Mouse (Mus musculus) stomach, embryonic 16.5 days (tissue): ENCODE data around the gene Slc13a2. TPM values are rescaled to one million over a fixed set of nuclear protein-coding genes. Genes with fewer than 3 reads are reported as not detected.

Experiments
- ATAC-seq: fragments of 200-750 bp; cut with Nextera tagmentation; 2 replicates; pipeline ENCODE4 v1.8.0; 2017; ENCODE audit warnings: moderate number of reproducible peaks, moderate TSS enrichment; ENCODE audit not compliant: insufficient read depth, low FRiP score
- H3K27ac ChIP-seq: fragments of 300-500 bp; sonication (generic); 2 replicates; pipeline ENCODE4 v1.5.1; 2014; ENCODE audit warnings: low read length
- H3K27me3 ChIP-seq: fragments of 300-500 bp; sonication (generic); 2 replicates; pipeline ENCODE4 v1.6.1; 2014; ENCODE audit warnings: low read length, control low read depth, mixed read lengths; ENCODE audit not compliant: control insufficient read depth, insufficient read depth
- H3K36me3 ChIP-seq: fragments of 300-500 bp; sonication (generic); 2 replicates; pipeline ENCODE4 v1.6.1; 2014; ENCODE audit warnings: low read length; ENCODE audit not compliant: control insufficient read depth, insufficient read depth
- H3K4me1 ChIP-seq: fragments of 300-500 bp; sonication (generic); 2 replicates; pipeline ENCODE4 v1.6.1; 2014; ENCODE audit warnings: low read length, control low read depth, mixed read lengths; ENCODE audit not compliant: control insufficient read depth, insufficient read depth
- H3K4me2 ChIP-seq: fragments of 300-500 bp; sonication (generic); 2 replicates; pipeline ENCODE4 v1.6.1; 2014; ENCODE audit warnings: low read depth, low read length, mixed read lengths
- H3K4me3 ChIP-seq: fragments of 300-500 bp; sonication (generic); replicated peaks from 2 replicates; pipeline ENCODE4 v1.5.1; 2014; ENCODE audit warnings: mild to moderate bottlenecking, low read length
- H3K9ac ChIP-seq: fragments of 300-500 bp; sonication (generic); 2 replicates; pipeline ENCODE4 v1.6.1; 2014; ENCODE audit warnings: low read length
- H3K9me3 ChIP-seq: fragments of 300-500 bp; sonication (generic); replicated peaks from 2 replicates; pipeline ENCODE4 v1.6.1; 2016; ENCODE audit warnings: low read length, control low read depth; ENCODE audit not compliant: control insufficient read depth
- WGBS: fragments of 180-500 bp; shearing (Covaris S2); extraction: QIAGEN DNeasy Blood & Tissue Kit; methylation state at CpG from one replicate; pipeline ENCODE4 v1.1.7; 2014; 5-methylcytosine and 5-hydroxymethylcytosine counted together
- polyA plus RNA-seq: library from polyadenylated mRNA; unstranded; fragments of >200 nt; fragmentation: Nextera tagmentation; extraction: Ambion mirVana; gene quantifications from 2 replicates; pipeline ENCODE4 v1.2.1, GENCODE M21; 2015

Gene Slc13a2
- polyA plus RNA-seq, 1 experiment from 2014 or later = 0.25 TPM

GRCm38 (mm10) chr11:78424352-78424751 lies 2.3 kb upstream of the Slc13a2 start:
- no peak for ATAC-seq
- H3K9me3 ChIP-seq = no peaks in the 10 kb centered on the region
- no peak overlapping the region for H3K4me3 ChIP-seq
- no peaks in the 10 kb centered on the region for H3K27me3 ChIP-seq
- H3K4me2 ChIP-seq = no peak overlapping the region
- no peak overlapping the region for H3K27ac ChIP-seq
- H3K36me3 ChIP-seq = no peaks in the 10 kb centered on the region
- no peaks in the 10 kb centered on the region for H3K4me1 ChIP-seq
- H3K9ac ChIP-seq = no peak overlapping the region
- WGBS = 64% methylated on average over 2 of the region's 2 CpGs

GRCm38 (mm10) chr11:78421201-78422009 lies 612 bp downstream of the Slc13a2 start:
- H3K9me3 ChIP-seq = no peaks in the 10 kb centered on the region
- 0 out of 2 replicates have a peak, but pooled peaks have one; percentile 4 for ATAC-seq
- no peak overlapping the region for H3K4me2 ChIP-seq
- no peak overlapping the region for H3K4me3 ChIP-seq
- H3K4me1 ChIP-seq = no peaks in the 10 kb centered on the region
- H3K36me3 ChIP-seq = no peaks in the 10 kb centered on the region
- no peak overlapping the region for H3K9ac ChIP-seq
- no peaks in the 10 kb centered on the region for H3K27me3 ChIP-seq
- WGBS = 61% methylated on average over 13 of the region's 13 CpGs
- no peak overlapping the region for H3K27ac ChIP-seq

- no peaks in the 10 kb centered on the region for H3K9me3 ChIP-seq
- no peak overlapping the region for H3K4me2 ChIP-seq
- H3K4me3 ChIP-seq = no peak overlapping the region
- H3K36me3 ChIP-seq = no peaks in the 10 kb centered on the region
- 46% methylated on average over 12 of the region's 12 CpGs for WGBS
- no peak for ATAC-seq
- H3K27me3 ChIP-seq = no peaks in the 10 kb centered on the region
- no peaks in the 10 kb centered on the region for H3K4me1 ChIP-seq
- H3K27ac ChIP-seq = no peak overlapping the region
- no peak overlapping the region for H3K9ac ChIP-seq
These were observed 1.6 kb downstream of the Slc13a2 start for GRCm38 (mm10) chr11:78420263-78420889.

- no peak for ATAC-seq
- no peak overlapping the region for H3K4me3 ChIP-seq
- H3K4me2 ChIP-seq = no peak overlapping the region
- 80% methylated on average over 6 of the region's 6 CpGs for WGBS
- H3K9me3 ChIP-seq = no peaks in the 10 kb centered on the region
- no peaks in the 10 kb centered on the region for H3K27me3 ChIP-seq
- H3K4me1 ChIP-seq = no peaks in the 10 kb centered on the region
- H3K36me3 ChIP-seq = no peaks in the 10 kb centered on the region
- no peak overlapping the region for H3K27ac ChIP-seq
- no peak overlapping the region for H3K9ac ChIP-seq
These were observed 5.2 kb downstream of the Slc13a2 start for GRCm38 (mm10) chr11:78416854-78417253.

GRCm38 (mm10) chr11:78412861-78413260 lies 9.2 kb downstream of the Slc13a2 start:
- Histone ChIP-seq H3K4me2 (no peak overlapping the region), H3K9ac (no peak overlapping the region), H3K27me3 (no peaks in the 10 kb centered on the region), H3K4me3 (no peak overlapping the region), H3K9me3 (no peaks in the 10 kb centered on the region), H3K27ac (no peak overlapping the region), H3K36me3 (no peaks in the 10 kb centered on the region), H3K4me1 (no peaks in the 10 kb centered on the region)
- no peak for ATAC-seq
- WGBS = 57% methylated on average over 6 of the region's 6 CpGs

- Histone ChIP-seq H3K4me1 (no peaks in the 10 kb centered on the region), H3K4me3 (no peak overlapping the region), H3K27me3 (no peaks in the 10 kb centered on the region), H3K4me2 (no peak overlapping the region), H3K9ac (no peak overlapping the region), H3K27ac (no peak overlapping the region), H3K9me3 (no peaks in the 10 kb centered on the region), H3K36me3 (no peaks in the 10 kb centered on the region)
- no peak for ATAC-seq
- 78% methylated on average over 6 of the region's 6 CpGs for WGBS
These were observed 9.6 kb downstream of the Slc13a2 start for GRCm38 (mm10) chr11:78412324-78412850.

- no peak for ATAC-seq
- H3K4me2 ChIP-seq = no peak overlapping the region
- H3K27ac ChIP-seq = no peak overlapping the region
- H3K9me3 ChIP-seq = no peaks in the 10 kb centered on the region
- no peaks in the 10 kb centered on the region for H3K4me1 ChIP-seq
- WGBS = 79% methylated on average over 11 of the region's 11 CpGs
- no peak overlapping the region for H3K4me3 ChIP-seq
- no peaks in the 10 kb centered on the region for H3K36me3 ChIP-seq
- H3K9ac ChIP-seq = no peak overlapping the region
- H3K27me3 ChIP-seq = no peaks in the 10 kb centered on the region
These were observed 10.3 kb downstream of the Slc13a2 start for GRCm38 (mm10) chr11:78411606-78412323.

GRCm38 (mm10) chr11:78408256-78409240 lies 13.5 kb downstream of the Slc13a2 start:
- H3K27me3 ChIP-seq = no peaks in the 10 kb centered on the region
- no peak overlapping the region for H3K9ac ChIP-seq
- H3K36me3 ChIP-seq = no peaks in the 10 kb centered on the region
- H3K27ac ChIP-seq = peak overlapping the region; percentile 5; the same call in 1 of the 2 replicates
- H3K4me3 ChIP-seq = no peak overlapping the region
- no peaks in the 10 kb centered on the region for H3K9me3 ChIP-seq
- WGBS = 59% methylated on average over 9 of the region's 9 CpGs
- ATAC-seq = peak; percentile 59; the same call in 1 of the 2 replicates
- no peak overlapping the region for H3K4me2 ChIP-seq
- H3K4me1 ChIP-seq = no peaks in the 10 kb centered on the region
